Mouse (Mus musculus) adrenal gland, adult 2 months (tissue): Measurements from ENCODE around the gene Aspscr1. TPM values are rescaled to one million over a fixed set of nuclear protein-coding genes. Genes with fewer than 3 reads are reported as not detected.
"Not testable (repeated sequence)": the region's sequence is repeated elsewhere in the genome, so short reads cannot be mapped to it uniquely, and the experiment has no call there.

Experiments used
- DNase-seq: peaks from one replicate; pipeline ENCODE4 v3.0.0; 2021
- polyA plus RNA-seq: library from polyadenylated mRNA; depleted of rRNA; stranded (reverse); fragments of >200 nt; gene quantifications from 2 replicates; pipeline ENCODE4 v1.2.3, GENCODE M21; 2012
- total RNA-seq, 2 experiments: library from RNA; stranded (reverse); gene quantifications; 2 replicates each; pipeline ENCODE4 v1.2.3; 2021

The Aspscr1 gene
- total and polyA plus RNA-seq, 3 experiments, result 74.9 to 125 (median 84.1) TPM

- no peak for DNase-seq
These were observed 30.9 kb upstream of the Aspscr1 start for GRCm38 (mm10) chr11:120641869-120642268.

- DNase-seq, result no peak
These were observed 29.7 kb upstream of the Aspscr1 start for GRCm38 (mm10) chr11:120642939-120643600.

DNA sequence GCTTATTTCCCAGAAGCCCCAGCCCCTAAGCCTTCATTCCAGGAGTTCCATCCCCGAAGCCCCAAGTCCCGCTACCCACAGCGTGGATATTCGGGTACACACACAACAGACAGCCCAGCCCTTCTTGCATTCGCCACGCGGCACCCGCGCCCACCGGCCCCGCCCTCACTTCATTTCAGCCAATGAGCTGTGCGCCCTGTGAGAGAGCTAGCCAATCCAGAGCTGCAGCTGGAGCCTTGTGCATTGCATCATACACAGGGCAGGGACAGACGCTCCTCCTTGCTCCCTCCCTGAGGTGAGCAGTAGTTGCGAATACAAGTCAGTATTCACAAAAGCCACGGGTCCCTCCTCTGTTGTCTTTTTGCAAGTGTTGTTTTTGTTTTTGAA is 29.2 kb upstream of the Aspscr1 start, which contains the start of gene Pycr1:
Gene Pycr1 (minus strand): TSS at position 169 of the 387 bp plus-strand sequence.
- DNase-seq, result peak; percentile 96

- no peak for DNase-seq
These were observed 25.5 kb upstream of the Aspscr1 start for GRCm38 (mm10) chr11:120647047-120647830.

DNA sequence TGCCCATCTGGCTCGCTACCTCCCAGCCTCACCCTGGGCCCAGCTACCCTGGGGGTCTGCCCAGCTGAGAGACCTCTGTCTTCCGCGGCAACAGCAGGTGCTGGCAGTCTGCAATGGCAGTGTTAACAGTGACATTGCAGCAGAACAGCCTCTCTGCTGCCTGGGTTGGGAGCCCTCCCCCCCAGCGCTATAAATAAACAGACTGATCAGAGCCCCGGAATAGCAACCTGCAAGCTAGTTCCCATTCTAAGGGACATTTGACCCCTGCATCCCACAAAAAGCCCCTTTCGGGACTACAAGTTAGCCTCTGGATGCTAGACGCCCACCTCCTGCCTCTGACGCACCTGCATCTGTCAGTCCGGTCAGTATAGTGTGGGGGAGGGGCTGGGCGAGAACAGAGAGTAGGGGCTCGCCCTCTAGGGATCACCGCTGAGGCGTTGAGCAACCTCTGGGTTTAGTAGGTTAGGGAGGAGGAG is 24.7 kb upstream of the Aspscr1 start, which contains the start of gene Myadml2:
Gene Myadml2 (minus strand): TSS at position 158 of the 476 bp plus-strand sequence.
- no peak for DNase-seq

DNA sequence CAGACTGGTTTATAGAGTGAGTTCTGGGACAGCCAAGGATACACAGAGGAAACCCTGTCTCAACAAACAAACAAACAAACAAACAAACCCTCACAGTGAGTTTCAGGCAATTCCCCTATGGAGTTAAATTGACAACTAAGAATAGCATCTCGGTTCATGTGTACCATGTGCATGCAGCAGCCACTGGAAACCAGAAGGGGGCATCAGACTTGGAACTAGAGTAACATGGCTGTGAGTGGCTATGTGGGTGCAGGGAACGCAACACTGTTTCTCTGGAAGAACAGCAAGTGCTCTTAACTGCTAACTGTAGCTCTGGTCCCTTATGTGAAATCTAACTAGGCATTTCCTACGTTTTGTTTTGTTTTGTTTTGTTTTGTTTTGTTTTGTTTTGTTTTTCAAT is 20.9 kb upstream of the Aspscr1 start:
- DNase-seq, result no peak

GRCm38 (mm10) chr11:120654741-120655140 is 18.0 kb upstream of the Aspscr1 start:
- DNase-seq, result no peak

GRCm38 (mm10) chr11:120657301-120657700 is 15.5 kb upstream of the Aspscr1 start:
- DNase-seq, result no peak

DNA sequence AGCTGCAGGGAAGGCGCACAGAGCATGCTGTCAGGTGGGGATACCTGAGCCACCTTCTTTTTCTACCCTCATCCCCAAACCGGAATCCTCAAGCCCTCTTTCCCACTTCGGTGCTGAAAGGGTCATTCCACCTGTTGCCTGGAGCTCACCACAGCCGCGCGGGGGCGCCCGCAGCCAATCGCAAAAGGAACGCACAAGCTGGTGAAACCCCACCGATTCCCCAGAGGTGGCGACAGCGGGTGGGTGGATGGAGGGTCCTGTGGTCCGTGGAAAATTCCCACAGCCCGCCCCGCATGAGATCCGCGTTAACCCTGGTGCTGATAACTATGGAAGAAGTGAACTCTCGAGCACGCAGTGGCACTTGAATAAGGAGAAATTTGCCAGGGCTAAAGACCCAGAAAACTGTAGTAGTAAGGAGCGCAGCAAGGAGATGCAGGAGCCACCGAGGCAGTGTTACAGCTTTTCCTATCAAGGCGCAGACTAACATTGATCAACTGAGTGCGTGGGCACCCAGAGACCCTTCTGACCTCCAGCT is 13.8 kb upstream of the Aspscr1 start:
- peak; percentile 87 for DNase-seq

- peak; percentile 56 for DNase-seq
These were observed 13.1 kb upstream of the Aspscr1 start for GRCm38 (mm10) chr11:120659509-120660300.

DNA sequence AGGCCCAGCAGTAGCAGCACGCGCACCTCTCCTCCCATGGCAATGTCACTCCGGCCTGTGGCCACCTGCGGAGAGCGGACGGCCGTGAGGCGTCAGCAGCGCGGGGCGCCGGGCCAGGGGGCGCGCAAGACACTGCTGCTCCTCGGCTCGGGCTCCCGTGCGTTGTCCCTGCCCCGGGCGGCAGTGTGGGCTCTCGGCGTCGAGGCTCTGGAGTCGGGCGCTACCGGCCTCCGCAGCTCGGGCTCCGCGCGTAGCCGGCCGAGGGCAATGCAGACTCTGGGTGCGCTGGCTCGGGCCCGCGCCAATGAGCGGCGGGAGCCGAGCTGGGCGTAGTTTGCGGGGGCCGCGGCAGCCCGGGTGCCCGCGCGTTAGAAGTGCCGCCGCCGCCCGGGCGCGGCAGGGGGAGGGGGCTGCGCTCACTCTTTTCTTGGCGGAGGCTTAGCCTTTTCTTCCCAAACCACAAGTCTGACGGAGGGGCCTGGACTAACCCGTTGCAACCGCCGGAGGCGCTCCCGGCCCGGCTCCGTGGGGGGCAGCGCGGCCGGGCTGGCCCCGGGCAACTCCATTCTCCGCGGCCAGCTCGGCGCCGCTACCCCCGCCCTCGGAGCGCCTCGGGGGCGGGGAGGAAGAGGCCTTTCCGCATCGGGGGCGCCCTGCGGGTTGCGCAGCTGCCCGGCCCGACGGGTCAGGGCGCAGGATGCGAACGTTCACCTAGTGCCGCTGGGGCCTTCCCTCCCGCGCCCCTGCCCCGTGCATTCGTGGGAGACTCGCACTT is 12.3 kb upstream of the Aspscr1 start:
- DNase-seq, result peak; percentile 69

GRCm38 (mm10) chr11:120661076-120661460 is 11.7 kb upstream of the Aspscr1 start, which contains the start of gene Notum:
Gene Notum (minus strand): TSS chr11:120661175.
- no peak for DNase-seq

GRCm38 (mm10) chr11:120662759-120663158 is 10.0 kb upstream of the Aspscr1 start:
- peak; percentile 25 for DNase-seq

DNA sequence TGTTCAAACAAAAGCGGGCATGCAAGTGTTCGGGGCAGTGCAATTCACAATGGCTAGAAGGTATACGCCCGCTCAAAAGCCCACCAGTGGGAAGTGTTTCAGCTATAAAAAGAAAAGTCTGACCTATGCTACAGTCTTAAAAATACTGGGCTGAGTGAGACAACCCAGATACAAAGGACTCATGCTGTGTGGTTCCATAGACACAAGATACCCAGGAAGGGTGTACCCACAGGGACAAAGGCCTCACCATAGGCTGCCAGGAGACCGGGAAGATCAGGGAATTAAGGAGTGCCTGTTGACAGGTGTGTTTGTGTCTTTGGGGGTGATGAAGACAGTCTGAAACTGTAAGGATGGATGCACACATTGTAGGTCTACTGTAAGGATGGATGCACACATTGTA is 9.1 kb upstream of the Aspscr1 start:
- DNase-seq, result no peak

DNA sequence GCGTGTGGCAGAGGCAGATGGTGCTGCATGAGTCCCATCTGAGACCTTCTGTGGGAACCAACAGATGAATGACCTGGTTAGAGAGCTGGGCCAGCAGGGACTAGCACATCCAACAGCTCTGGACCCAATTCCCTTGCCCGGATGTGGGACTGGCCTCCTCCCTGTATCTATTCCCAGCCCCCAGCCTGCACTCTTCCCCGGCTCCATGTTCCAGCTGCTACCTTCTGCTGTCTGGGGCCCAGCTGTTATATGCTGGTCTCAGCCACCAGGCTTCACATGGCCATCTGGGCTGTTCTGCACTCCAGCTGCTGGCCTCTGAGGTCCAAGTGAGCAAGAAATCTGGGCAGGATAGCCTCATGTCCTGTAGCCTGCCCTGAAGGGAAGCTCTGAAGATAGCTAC is 7.4 kb upstream of the Aspscr1 start:
- DNase-seq, result no peak

DNA sequence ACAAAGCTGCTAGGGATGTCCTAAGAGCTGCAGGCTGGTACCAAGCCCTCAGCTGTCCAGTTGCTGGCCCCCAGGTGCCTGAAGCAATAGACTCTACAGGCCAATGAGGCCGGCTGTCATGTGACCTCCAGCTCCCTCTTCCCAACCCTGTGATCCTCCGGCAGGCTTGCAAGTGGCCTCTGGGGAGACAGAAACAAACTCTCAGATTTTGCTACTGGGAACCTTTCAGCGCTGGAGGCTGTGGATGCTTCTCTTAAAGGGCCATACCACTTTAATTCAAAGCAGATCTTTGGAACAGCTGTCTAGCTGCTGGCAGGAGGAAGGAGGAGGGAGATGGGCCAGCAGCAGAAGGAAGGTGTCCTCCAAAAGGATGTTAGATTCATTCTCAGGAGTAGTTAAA is 6.2 kb upstream of the Aspscr1 start:
- DNase-seq, result no peak

DNA sequence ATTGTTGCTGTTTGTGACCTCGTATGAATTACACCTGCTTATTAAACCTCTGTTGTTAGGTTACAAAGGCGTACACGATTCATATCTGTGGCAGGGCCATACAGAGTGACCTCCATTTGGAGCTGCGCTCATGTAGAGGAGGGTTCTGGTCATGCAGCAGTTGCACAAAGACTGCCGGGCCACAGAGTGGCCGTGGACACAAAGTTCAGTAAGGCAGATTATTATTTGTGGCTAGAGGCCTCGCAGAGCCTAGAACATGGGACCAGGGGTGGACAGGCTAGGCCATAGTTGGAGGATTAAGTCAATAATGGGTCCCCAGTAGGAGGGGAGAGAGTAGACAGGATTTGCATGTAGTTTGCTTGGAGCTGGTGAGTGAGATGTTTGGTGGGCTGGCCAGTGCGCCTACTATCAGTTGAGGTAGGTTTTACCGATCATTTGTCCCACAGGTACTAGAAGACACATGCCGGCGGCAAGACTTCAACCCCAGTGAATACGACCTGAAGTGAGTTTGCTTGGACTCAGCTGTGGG is 885 bp downstream of the Aspscr1 start:
- no peak for DNase-seq

DNA sequence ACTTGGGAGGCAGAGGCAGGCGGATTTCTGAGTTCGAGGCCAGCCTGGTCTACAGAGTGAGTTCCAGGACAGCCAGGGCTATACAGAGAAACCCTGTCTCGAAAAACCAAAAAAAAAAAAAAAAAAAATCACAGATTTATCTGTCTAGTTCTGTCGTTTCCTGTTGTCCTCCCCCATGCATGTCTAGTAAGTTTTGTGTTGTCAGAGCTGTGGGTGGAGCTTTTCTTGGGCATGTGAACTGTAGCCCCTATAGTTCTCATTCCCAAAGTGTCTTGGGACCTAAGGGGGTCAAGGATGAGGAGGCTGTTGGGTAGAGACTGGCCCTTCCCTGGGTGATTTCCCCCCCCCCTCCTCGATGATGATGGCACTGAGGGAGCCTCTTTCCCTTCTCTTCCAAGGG is 3.1 kb downstream of the Aspscr1 start:
- DNase-seq, result not testable (repeated sequence)

GRCm38 (mm10) chr11:120676951-120677350 is 4.2 kb downstream of the Aspscr1 start:
- peak; percentile 66 for DNase-seq

DNA sequence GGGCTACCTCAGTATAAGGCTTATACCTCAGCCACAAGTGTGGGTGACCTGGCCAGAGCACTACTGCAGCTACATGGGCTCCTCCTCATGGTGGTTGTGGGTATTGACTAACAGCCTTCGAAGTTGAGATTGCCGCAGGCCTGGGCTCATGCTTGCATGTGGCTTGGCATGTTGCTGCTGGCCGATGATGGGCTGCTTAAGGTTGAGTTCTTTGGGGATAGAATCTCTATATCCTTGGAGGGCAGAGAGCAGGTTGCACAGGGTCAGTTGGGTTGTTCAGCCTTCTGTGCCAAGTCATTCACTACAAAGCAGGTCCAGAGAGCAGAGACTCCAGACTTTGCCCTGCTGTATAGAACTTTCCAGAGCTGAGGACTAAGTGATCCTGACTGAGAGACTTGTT is 7.1 kb downstream of the Aspscr1 start:
- peak; percentile 29 for DNase-seq

DNA sequence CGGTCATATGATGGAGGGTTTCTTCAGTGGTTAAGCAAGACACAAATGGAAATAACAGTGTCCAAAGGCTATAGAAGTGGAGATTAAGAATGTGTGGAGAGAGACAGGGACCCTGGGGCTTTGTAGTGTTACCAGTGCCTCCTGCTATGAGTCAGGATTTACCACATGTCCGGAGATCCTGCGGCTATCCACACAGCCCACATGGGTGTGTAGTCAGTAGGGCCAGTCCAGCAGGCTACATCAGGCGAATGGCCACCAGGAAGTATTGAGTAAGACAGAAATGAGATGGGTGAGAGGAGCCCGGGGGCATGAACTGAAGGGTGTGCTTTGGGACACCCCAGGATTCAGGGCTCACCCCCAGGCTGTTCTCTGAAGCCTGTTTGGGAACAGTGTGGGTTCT is 9.9 kb downstream of the Aspscr1 start:
- no peak for DNase-seq
